Mouse (Mus musculus): ENCODE results near the gene Il5.

DNA sequence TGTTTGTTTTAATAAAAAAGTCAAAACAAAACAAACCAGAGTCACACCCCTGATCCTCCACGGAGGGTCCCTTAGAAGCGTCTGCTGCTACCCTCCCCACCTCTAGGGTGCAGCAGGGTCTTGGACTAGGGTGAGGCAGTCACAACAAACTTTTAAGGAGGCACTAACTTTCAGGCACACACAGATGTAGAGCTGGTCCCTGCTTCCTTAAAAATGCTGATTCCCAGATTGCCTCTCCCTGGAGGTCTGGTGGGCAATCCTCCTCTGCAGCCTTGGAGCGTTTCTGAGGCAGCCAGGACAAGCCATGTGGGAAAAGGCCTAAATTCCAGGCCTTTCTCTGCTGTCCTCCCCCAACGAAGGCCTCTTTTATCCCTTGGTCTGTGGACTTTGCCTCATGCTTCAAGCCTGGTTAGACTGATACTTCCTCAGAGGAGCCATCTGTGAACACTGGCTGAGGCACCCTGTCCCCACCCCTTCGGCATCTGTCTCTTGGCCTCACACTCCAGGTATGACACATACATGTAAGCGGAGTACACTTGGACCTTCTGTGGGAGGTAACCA lies 38.3 kb downstream of the Il5 start:
- TF ChIP-seq CTCF (conservative IDR thresholded peaks at IDR 0.05; ENCODE audit: low read length) (peak; percentile 6; the same call in 1 of the 2 replicates), POU5F1 (IDR thresholded peaks at IDR 0.05; ENCODE audit: borderline replicate concordance, low read length) (no peak)
